Comparison of ENCODE assay signal across 11 mouse cellular contexts in genomic region chr11:90666144-90666757, GRCm38 (mm10). TPM values are rescaled to one million over a fixed set of nuclear protein-coding genes. Genes with fewer than 3 reads are reported as not detected.
A peak's percentile ranks its signal among the peaks of the same experiment; 100 is the strongest.
DNase-seq lines count a peak whose midpoint lies in the region; ATAC-seq and TF ChIP-seq lines count a peak whose summit lies in the region.
"Had no signal": no experiment of that assay in that cellular context is flagged by ENCODE, and none has a peak within 500 bp of the region (broad histone marks: within the 10 kb centered on the region; RNA-seq: fewer than 3 reads in every experiment).

No protein-coding gene starts in this region.

- ATAC-seq in forebrain, embryonic 16.5 days, result no peak
- 0 out of 2 replicates have a peak, but pooled peaks have one; percentile 32 for ATAC-seq in lung, embryonic 14.5 days (ENCODE audit: insufficient read depth)
- ATAC-seq in stomach, embryonic 15.5 days (ENCODE audit: insufficient read depth, low FRiP score, low read depth), result peak; percentile 42

- 70% methylated on average over 3 of the region's 3 CpGs for WGBS in forebrain, embryonic 10.5 days
- 63% methylated on average over 3 of the region's 3 CpGs for WGBS in forebrain, embryonic 16.5 days
- WGBS in lung, embryonic 14.5 days, result 58% methylated on average over 3 of the region's 3 CpGs
- WGBS in limb, embryonic 10.5 days, result 71% methylated on average over 3 of the region's 3 CpGs
- 41% methylated on average over 3 of the region's 3 CpGs for WGBS in stomach, embryonic 15.5 days

- H3K4me1 ChIP-seq in forebrain, embryonic 10.5 days, result peaks cover 39% of the 10 kb centered on the region
- H3K4me1 ChIP-seq in forebrain, embryonic 16.5 days (replicated peaks; ENCODE audit: control insufficient read depth, insufficient read depth, low read length), result peaks cover 16% of the 10 kb centered on the region
- peaks cover 22% of the 10 kb centered on the region for H3K4me1 ChIP-seq in lung, embryonic 14.5 days (ENCODE audit: insufficient read depth)
- peaks cover 24% of the 10 kb centered on the region for H3K4me1 ChIP-seq in limb, embryonic 10.5 days
- H3K4me1 ChIP-seq in stomach, embryonic 15.5 days, result peaks cover 32% of the 10 kb centered on the region

- peak overlapping the region; percentile 79 for H3K27ac ChIP-seq in forebrain, embryonic 10.5 days
- H3K27ac ChIP-seq in forebrain, embryonic 16.5 days (ENCODE audit: low read length), result no peak overlapping the region
- peak overlapping the region; percentile 86 for H3K27ac ChIP-seq in lung, embryonic 14.5 days (ENCODE audit: low read depth)
- H3K27ac ChIP-seq in limb, embryonic 10.5 days, result 0 out of 2 replicates have a peak overlapping the region, but pooled peaks have one; percentile 25
- peak overlapping the region; percentile 82 for H3K27ac ChIP-seq in stomach, embryonic 15.5 days

- no peak for TF ChIP-seq CTCF in lung, embryonic 14.5 days (IDR thresholded peaks at IDR 0.05; ENCODE audit: low read depth)

- no peaks in the 10 kb centered on the region for H3K27me3 ChIP-seq in forebrain, embryonic 10.5 days (ENCODE audit: poor library complexity, severe bottlenecking)
- H3K27me3 ChIP-seq in forebrain, embryonic 16.5 days (replicated peaks; ENCODE audit: control insufficient read depth, insufficient read depth, low read length), result no peaks in the 10 kb centered on the region
- no peaks in the 10 kb centered on the region for H3K27me3 ChIP-seq in lung, embryonic 14.5 days (ENCODE audit: insufficient read depth, low read length)
- no peaks in the 10 kb centered on the region for H3K27me3 ChIP-seq in limb, embryonic 10.5 days (ENCODE audit: low read depth, poor library complexity, severe bottlenecking)
- no peaks in the 10 kb centered on the region for H3K27me3 ChIP-seq in stomach, embryonic 15.5 days (replicated peaks)
- H3K27me3 ChIP-seq: forebrain, embryonic 12.5 days had no signal

- H3K9ac ChIP-seq in forebrain, embryonic 16.5 days (replicated peaks; ENCODE audit: low read depth, low read length), result no peak overlapping the region
- H3K9ac ChIP-seq in lung, embryonic 14.5 days, result no peak overlapping the region
- H3K9ac ChIP-seq in stomach, embryonic 15.5 days, result no peak overlapping the region
- H3K9ac ChIP-seq: forebrain, embryonic 12.5 days had no signal

- no peak overlapping the region for H3K4me3 ChIP-seq in forebrain, embryonic 10.5 days
- H3K4me3 ChIP-seq in forebrain, embryonic 16.5 days (replicated peaks; ENCODE audit: low read length), result no peak overlapping the region
- H3K4me3 ChIP-seq in lung, embryonic 14.5 days (ENCODE audit: low read depth, low read length), result no peak overlapping the region
- H3K4me3 ChIP-seq in limb, embryonic 10.5 days, result no peak overlapping the region
- H3K4me3 ChIP-seq in stomach, embryonic 15.5 days (replicated peaks), result no peak overlapping the region
- H3K4me3 ChIP-seq: forebrain, embryonic 12.5 days had no signal

- peaks cover 25% of the 10 kb centered on the region for H3K36me3 ChIP-seq in forebrain, embryonic 10.5 days (replicated peaks)
- no peaks in the 10 kb centered on the region; the same call in 1 of the 2 replicates for H3K36me3 ChIP-seq in forebrain, embryonic 16.5 days (ENCODE audit: control insufficient read depth, insufficient read depth)
- H3K36me3 ChIP-seq in lung, embryonic 14.5 days (ENCODE audit: insufficient read depth), result 0 out of 2 replicates have a peak, but pooled peaks cover 9% of the 10 kb centered on the region
- 0 out of 2 replicates have a peak, but pooled peaks cover 2% of the 10 kb centered on the region for H3K36me3 ChIP-seq in limb, embryonic 10.5 days
- peaks cover 10% of the 10 kb centered on the region; the same call in 1 of the 2 replicates for H3K36me3 ChIP-seq in stomach, embryonic 15.5 days

- DNase-seq in forebrain, embryonic 10.5 days (ENCODE audit: extremely low spot score, low spot score), result no peak
- no peak for DNase-seq in lung, embryonic 14.5 days
- DNase-seq in lung, adult 18-20 months, result no peak
- no peak for DNase-seq in limb, embryonic 10.5 days (ENCODE audit: low spot score)
- DNase-seq in cerebellum, postnatal 36 days, result no peak
- DNase-seq in right cerebral cortex, postnatal 14 days, result no peak
- DNase-seq: heart, postnatal 36 days; right cerebral cortex, postnatal 4 days had no signal

- no peaks in the 10 kb centered on the region for H3K9me3 ChIP-seq in forebrain, embryonic 10.5 days
- no peaks in the 10 kb centered on the region for H3K9me3 ChIP-seq in forebrain, embryonic 16.5 days (ENCODE audit: control insufficient read depth, low read length)
- no peaks in the 10 kb centered on the region for H3K9me3 ChIP-seq in lung, embryonic 14.5 days (ENCODE audit: low read depth, low read length)
- no peaks in the 10 kb centered on the region for H3K9me3 ChIP-seq in limb, embryonic 10.5 days (replicated peaks)
- H3K9me3 ChIP-seq in stomach, embryonic 15.5 days, result no peaks in the 10 kb centered on the region
- H3K9me3 ChIP-seq: forebrain, embryonic 12.5 days had no signal

- H3K4me2 ChIP-seq in forebrain, embryonic 16.5 days (ENCODE audit: low read length), result no peak overlapping the region
- no peak overlapping the region; the same call in 1 of the 2 replicates for H3K4me2 ChIP-seq in lung, embryonic 14.5 days
- H3K4me2 ChIP-seq in stomach, embryonic 15.5 days, result no peak overlapping the region
- H3K4me2 ChIP-seq: forebrain, embryonic 12.5 days had no signal

RNA-seq across cellular contexts. Expression of gene Tom1l1, which starts 21.9 kb away (rescaled TPM):
- polyA plus RNA-seq in forebrain, embryonic 10.5 days (2016; fragmentation: Nextera tagmentation; extraction: Ambion mirVana), result 19.6 and 23.2 TPM in 2 replicates
- 11.4 and 13.1 TPM in 2 replicates for polyA plus RNA-seq in forebrain, embryonic 16.5 days (2015; fragmentation: Nextera tagmentation; extraction: Ambion mirVana)
- polyA plus RNA-seq in lung, embryonic 14.5 days (2014; fragmentation: Nextera tagmentation; extraction: Ambion mirVana), result 34.0 and 37.6 TPM in 2 replicates
- 11.1 and 12.4 TPM in 2 replicates for polyA plus RNA-seq in limb, embryonic 10.5 days (2016; fragmentation: Nextera tagmentation; extraction: Ambion mirVana)
- polyA plus RNA-seq in stomach, embryonic 15.5 days (2015; fragmentation: Nextera tagmentation; extraction: Ambion mirVana), result 42.7 and 50.5 TPM in 2 replicates

RNA-seq across cellular contexts. Expression of gene Cox11, which starts 28.3 kb away (rescaled TPM):
- polyA plus RNA-seq in forebrain, embryonic 10.5 days (2016; fragmentation: Nextera tagmentation; extraction: Ambion mirVana), result 30.2 and 32.2 TPM in 2 replicates
- 34.3 and 37.3 TPM in 2 replicates for polyA plus RNA-seq in forebrain, embryonic 16.5 days (2015; fragmentation: Nextera tagmentation; extraction: Ambion mirVana)
- 25.7 and 25.9 TPM in 2 replicates for polyA plus RNA-seq in lung, embryonic 14.5 days (2014; fragmentation: Nextera tagmentation; extraction: Ambion mirVana)
- 33.3 and 41.7 TPM in 2 replicates for polyA plus RNA-seq in limb, embryonic 10.5 days (2016; fragmentation: Nextera tagmentation; extraction: Ambion mirVana)
- polyA plus RNA-seq in stomach, embryonic 15.5 days (2015; fragmentation: Nextera tagmentation; extraction: Ambion mirVana), result 37.0 and 38.3 TPM in 2 replicates

RNA-seq across cellular contexts. Expression of gene Stxbp4, which starts 28.4 kb away (rescaled TPM):
- polyA plus RNA-seq in forebrain, embryonic 10.5 days (2016; fragmentation: Nextera tagmentation; extraction: Ambion mirVana), result 36.5 and 37.6 TPM in 2 replicates
- 17.7 and 19.4 TPM in 2 replicates for polyA plus RNA-seq in forebrain, embryonic 16.5 days (2015; fragmentation: Nextera tagmentation; extraction: Ambion mirVana)
- polyA plus RNA-seq in lung, embryonic 14.5 days (2014; fragmentation: Nextera tagmentation; extraction: Ambion mirVana), result 26.5 and 27.4 TPM in 2 replicates
- polyA plus RNA-seq in limb, embryonic 10.5 days (2016; fragmentation: Nextera tagmentation; extraction: Ambion mirVana), result 33.0 and 37.4 TPM in 2 replicates
- 15.4 and 20.4 TPM in 2 replicates for polyA plus RNA-seq in stomach, embryonic 15.5 days (2015; fragmentation: Nextera tagmentation; extraction: Ambion mirVana)
